Mouse (Mus musculus): ENCODE data around the gene Gas6.

Gas6 gene

DNA sequence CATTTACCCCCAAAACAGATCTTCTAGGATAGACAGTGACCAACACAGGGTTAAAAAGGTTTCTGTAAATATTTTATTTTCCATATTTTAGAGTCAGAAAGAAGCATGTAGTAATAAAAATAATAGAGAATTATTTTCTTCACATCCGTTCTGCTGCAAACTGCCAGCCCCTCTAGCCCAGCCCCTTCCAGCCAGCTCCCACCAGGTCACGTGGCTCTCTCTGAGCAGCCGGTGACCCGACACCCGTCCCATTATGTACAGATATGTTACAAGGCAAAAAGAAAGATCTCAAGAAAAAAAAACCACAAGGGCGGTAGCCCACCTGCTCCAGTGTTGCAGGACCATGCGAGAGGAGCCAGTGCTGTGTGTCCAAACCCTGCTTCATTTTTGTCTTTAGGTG is 29.0 kb downstream of the Gas6 start:
- no peak for DNase-seq (ENCODE audit: low read depth in 2 of 2, low spot score in 2 of 2)

GRCm38 (mm10) chr8:13462392-13462791 is 31.9 kb downstream of the Gas6 start:
- DNase-seq (ENCODE audit: low read depth in 2 of 2, low spot score in 2 of 2) = no peak

DNA sequence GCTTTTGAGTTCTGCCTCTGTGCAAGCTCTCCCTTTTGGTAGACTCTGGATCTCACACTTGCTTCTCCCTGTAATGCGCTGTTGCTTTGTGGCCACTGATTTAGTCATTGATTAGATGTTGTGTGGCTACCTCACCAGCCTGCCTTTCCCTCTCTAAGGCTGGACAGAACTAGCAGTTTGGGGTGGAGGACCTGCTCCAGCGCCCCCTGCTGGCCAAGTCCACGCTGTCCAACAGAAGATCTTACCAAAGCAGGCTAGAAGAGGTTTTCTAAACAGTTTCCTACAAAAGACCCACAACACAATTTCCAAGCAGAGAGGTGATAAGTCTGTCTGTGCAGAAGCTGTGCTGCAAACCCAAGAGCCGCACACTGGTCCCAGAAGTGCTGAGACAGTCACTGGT is 32.4 kb downstream of the Gas6 start:
- peak; percentile 38 to 48 for DNase-seq (ENCODE audit: low read depth in 2 of 2, low spot score in 2 of 2)

DNA sequence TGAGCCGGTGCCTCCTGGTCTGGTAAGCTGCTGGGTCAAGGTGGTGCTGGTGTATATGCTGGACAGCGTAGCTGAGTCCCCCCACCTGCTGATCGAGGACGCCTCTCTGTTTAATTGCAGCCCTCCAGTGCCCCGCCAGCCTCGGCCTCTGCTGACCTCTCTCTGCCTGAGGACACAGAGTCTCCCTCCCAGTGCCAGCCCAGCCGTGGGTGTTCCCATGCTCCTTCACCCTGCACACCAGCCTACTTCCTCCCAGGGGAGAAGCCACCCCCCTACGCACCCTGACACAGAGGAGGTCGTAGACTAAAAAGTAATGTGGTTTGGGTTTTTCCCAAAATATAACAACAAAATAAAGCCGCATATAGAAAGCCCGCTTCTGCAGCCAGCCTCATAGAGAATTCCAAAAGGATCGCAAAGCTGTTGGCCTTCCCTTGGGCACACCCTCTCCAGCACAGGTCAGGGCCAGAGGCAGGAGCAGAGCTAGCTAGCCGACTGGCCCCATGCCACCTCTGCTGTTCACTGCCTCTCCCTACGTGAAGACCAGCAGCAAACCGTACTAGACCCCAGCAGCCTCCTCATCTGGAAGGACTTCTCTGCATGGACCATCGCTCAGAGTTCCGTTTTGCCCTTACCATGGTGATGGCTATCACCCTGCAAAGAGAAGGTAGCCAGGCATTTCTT is 33.1 kb downstream of the Gas6 start:
- DNase-seq (ENCODE audit: low read depth in 2 of 2, low spot score in 2 of 2) = no peak

GRCm38 (mm10) chr8:13459431-13459830 is 34.9 kb downstream of the Gas6 start:
- no peak for DNase-seq (ENCODE audit: low read depth in 2 of 2, low spot score in 2 of 2)

DNA sequence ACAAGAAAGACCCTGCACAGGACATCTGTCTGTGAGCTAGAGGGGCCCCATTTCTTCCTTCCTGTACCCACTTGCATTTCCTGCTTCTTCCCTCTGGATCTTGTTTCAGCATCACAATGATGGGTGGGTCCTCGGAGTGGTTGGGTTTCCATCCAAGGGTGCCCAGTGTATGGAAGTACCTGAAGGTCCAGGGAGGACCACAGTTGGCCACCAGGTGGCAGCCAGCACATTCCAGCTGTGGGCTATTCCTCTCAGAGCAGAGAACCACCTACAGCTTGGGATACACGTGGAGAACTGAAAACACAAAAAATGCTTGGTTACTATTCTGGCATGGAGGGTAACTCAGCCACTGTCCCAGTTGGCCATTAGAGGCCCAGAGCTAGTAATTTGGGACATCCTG is 39.0 kb downstream of the Gas6 start:
- DNase-seq (ENCODE audit: low read depth in 2 of 2, low spot score in 2 of 2) = peak in 1 of 2 experiments; percentile 4

- DNase-seq (ENCODE audit: low read depth in 2 of 2, low spot score in 2 of 2) = no peak
Observed at GRCm38 (mm10) chr8:13454341-13455113, 39.8 kb downstream of the Gas6 start.

GRCm38 (mm10) chr8:13451747-13452277 is 42.5 kb downstream of the Gas6 start:
- no peak for DNase-seq (ENCODE audit: low read depth in 2 of 2, low spot score in 2 of 2)

DNA sequence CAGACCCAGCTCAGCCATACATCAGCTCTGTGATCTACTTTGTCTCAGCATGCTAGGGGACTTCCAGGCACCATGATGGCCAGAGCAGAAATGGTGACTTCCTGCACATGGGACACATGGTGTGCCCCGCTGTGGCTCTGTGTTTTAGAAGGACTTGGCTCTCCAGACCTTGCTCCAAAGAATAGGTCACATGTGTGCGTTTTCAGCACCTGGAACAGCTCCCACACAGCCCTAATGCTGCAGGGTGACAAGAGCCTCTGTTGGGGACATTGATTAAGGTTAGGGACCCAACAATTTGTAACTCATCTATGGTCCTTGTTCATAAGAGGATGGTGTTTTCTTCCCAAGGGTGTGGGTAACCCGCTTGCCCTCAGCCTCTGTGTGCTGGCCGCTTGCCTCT is 46.1 kb downstream of the Gas6 start:
- DNase-seq (ENCODE audit: low read depth in 2 of 2, low spot score in 2 of 2) = no peak

DNA sequence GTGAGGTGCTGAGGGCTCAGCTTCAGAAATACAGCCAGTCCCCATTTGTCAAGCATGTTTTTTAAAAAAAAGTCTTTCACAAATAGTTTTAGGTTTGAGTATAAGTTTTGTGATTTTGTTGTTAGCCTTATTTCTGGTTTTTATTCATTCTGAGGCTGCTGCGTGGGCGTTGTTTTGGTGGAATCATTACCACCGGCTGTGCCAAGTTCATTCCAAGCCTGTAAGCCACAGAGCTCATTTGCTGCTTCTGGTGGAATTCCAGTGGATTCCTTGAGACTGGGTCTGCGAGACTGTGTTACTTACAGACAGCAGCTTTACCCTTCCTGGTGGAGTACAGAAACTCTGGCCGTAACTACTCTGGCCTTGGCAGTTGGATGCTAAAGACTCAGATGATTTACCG is 47.8 kb downstream of the Gas6 start:
- no peak for DNase-seq (ENCODE audit: low read depth in 2 of 2, low spot score in 2 of 2)

GRCm38 (mm10) chr8:13442152-13442551 is 52.1 kb downstream of the Gas6 start:
- no peak for DNase-seq (ENCODE audit: low read depth in 2 of 2, low spot score in 2 of 2)

- DNase-seq (ENCODE audit: low read depth in 2 of 2, low spot score in 2 of 2) = no peak
Observed at GRCm38 (mm10) chr8:13437531-13437930, 56.8 kb downstream of the Gas6 start.

DNA sequence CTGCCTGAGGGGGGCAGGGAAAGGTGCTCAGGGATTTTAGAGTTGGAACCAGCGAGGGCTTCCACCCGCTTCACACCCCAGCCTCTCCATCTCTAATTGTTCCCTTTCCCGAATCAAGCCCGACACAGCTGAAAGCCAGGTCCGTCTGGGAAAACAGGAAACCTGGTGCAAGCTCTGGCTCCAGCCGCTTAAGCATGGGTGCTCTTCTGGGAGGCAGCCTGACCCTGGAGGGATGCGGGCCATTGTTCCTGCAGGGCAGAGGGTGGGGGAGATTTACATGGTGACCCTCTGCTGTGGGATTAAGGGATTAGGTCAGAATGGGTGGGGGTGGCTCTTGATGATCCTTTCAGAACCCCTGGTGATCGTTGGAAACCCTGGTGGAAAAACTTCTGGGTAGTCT is 58.2 kb downstream of the Gas6 start:
- DNase-seq (ENCODE audit: low read depth in 2 of 2, low spot score in 2 of 2) = no peak

DNA sequence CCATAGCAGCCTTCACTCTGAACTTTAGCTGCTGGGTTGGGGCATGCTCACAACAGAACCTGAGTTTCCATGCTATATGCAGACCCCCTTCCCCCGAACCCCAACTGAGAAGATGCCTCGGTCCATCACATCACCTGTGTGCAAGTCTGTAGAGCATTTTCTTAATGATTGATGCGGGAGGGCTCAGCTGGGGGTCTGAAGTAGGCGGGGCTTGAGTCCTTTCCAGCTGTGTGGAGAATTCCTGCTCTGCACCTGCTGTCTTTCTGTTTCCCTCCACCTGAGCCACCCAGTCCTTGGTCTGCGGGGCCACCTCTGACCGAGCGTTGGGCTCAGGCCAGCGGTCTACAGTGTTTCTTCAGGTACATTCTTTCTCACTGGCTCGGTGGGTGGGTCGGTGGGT is 59.4 kb downstream of the Gas6 start, which contains the start of gene Tmem255b:
Gene Tmem255b, plus strand, starts transcription at position 301 of the 400 bp plus-strand sequence.
- DNase-seq (ENCODE audit: low read depth in 2 of 2, low spot score in 2 of 2) = no peak

GRCm38 (mm10) chr8:13433130-13433529 is 61.2 kb downstream of the Gas6 start:
- no peak for DNase-seq (ENCODE audit: low read depth in 2 of 2, low spot score in 2 of 2)

GRCm38 (mm10) chr8:13430866-13431265 is 63.4 kb downstream of the Gas6 start:
- no peak for DNase-seq (ENCODE audit: low read depth in 2 of 2, low spot score in 2 of 2)

DNA sequence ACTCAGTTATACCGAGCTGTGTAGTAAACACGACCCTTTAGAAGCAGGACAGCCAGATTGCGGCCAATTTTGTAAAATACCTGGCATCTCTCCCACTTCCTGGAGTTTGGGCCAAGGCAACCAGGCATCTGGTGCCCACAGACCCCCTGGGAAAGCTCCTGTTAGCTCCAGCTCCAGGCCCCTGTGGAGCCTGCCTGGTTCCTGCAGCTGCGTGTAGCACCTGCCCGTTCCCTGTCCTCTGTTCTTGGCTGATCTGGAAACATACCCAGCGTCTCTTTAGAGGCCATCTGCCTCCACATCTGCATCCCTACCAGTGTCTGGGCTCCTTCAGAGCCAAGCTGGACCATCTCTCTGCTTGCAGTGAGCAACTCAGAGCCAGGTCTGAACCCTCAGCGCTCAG is 63.9 kb downstream of the Gas6 start:
- no peak for DNase-seq (ENCODE audit: low read depth in 2 of 2, low spot score in 2 of 2)

DNA sequence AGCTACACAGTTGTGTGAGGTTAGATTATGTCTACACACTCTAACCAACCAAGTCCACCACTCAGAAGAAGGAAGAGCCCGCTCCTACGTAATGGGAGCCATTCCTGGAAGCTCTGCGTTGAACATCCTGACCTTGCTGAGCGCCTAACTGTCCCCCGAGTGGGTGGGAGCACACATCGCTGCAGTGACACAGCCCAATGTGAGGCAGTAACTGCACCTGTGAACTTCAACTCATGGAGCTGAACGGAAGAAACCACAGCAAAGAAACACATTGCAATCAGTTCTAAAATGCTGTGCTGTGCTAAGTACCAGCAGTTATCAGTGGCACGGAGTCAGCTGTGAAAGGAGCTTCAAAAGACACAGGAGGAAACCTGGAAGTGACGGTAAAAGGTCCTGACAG is 66.1 kb downstream of the Gas6 start:
- DNase-seq (ENCODE audit: low read depth in 2 of 2, low spot score in 2 of 2) = no peak

- no peak for DNase-seq (ENCODE audit: low read depth in 2 of 2, low spot score in 2 of 2)
Observed at GRCm38 (mm10) chr8:13427351-13427750, 66.9 kb downstream of the Gas6 start.

- no peak for DNase-seq (ENCODE audit: low read depth in 2 of 2, low spot score in 2 of 2)
Observed at GRCm38 (mm10) chr8:13420970-13421369, 73.3 kb downstream of the Gas6 start.

DNA sequence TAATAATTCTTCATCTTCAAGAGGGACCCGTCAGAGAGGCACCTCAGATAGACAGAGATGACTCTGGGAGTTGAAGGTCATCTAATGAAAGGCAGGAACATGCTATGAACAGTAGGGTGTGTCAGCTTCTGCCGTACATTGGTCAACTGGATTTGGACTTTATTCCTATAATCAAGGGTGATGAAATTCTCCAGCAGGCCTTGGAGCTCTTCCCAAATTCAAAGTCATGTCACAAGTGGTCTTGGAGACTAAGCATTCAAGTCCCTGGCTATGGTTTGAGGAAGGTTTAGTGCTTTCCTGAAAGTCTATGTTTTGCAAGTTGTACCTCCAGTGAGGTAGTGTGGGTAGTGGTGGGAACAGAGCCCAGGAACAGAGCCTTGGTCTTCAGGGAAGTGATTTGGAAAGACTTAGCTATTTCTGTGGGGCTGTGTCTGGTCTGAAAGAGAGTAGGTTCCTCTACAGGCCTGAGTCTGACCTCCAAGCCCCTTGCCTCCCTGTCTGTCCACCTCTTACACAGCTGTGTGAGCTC is 75.1 kb downstream of the Gas6 start:
- no peak for DNase-seq (ENCODE audit: low read depth in 2 of 2, low spot score in 2 of 2)

GRCm38 (mm10) chr8:13415879-13416278 is 78.4 kb downstream of the Gas6 start:
- DNase-seq (ENCODE audit: low read depth in 2 of 2, low spot score in 2 of 2) = no peak

Data from CD8-positive naive resting alpha-beta T cell, adult 2 months (primary cell).